Mouse (Mus musculus): ENCODE data around the gene Scaper. TPM values are rescaled to one million over a fixed set of nuclear protein-coding genes. Genes with fewer than 3 reads are reported as not detected.

The Scaper gene
- polyA plus RNA-seq, 1 experiment from 2014 or later = 5.2 TPM

GRCm38 (mm10) chr9:55581414-55581813 is 356.5 kb downstream of the Scaper start:
- Histone ChIP-seq H3K9me3 (ENCODE audit: control insufficient read depth) (no peaks in the 10 kb centered on the region), H3K27me3 (replicated peaks; ENCODE audit: control insufficient read depth, insufficient read depth, low read length) (no peaks in the 10 kb centered on the region), H3K4me3 (ENCODE audit: low read depth, low read length) (no peak overlapping the region), H3K4me2 (replicated peaks; ENCODE audit: low read depth) (no peak overlapping the region), H3K9ac (ENCODE audit: low read depth, low read length) (no peak overlapping the region), H3K36me3 (ENCODE audit: control insufficient read depth, insufficient read depth) (no peaks in the 10 kb centered on the region), H3K4me1 (replicated peaks; ENCODE audit: control insufficient read depth, insufficient read depth, low read length) (no peaks in the 10 kb centered on the region), H3K27ac (ENCODE audit: low read depth, low read length) (no peak overlapping the region)
- no peak for TF ChIP-seq CTCF (IDR thresholded peaks at IDR 0.05; ENCODE audit: low read depth)
- 53% methylated on average over 3 of the region's 3 CpGs for WGBS
- no peak for ATAC-seq

- no peak for TF ChIP-seq CTCF (IDR thresholded peaks at IDR 0.05; ENCODE audit: low read depth)
- Histone ChIP-seq H3K9ac (ENCODE audit: low read depth, low read length) (no peak overlapping the region), H3K9me3 (ENCODE audit: control insufficient read depth) (no peaks in the 10 kb centered on the region), H3K4me3 (ENCODE audit: low read depth, low read length) (no peak overlapping the region), H3K27me3 (replicated peaks; ENCODE audit: control insufficient read depth, insufficient read depth, low read length) (no peaks in the 10 kb centered on the region), H3K27ac (ENCODE audit: low read depth, low read length) (no peak overlapping the region), H3K36me3 (ENCODE audit: control insufficient read depth, insufficient read depth) (no peaks in the 10 kb centered on the region), H3K4me1 (replicated peaks; ENCODE audit: control insufficient read depth, insufficient read depth, low read length) (no peaks in the 10 kb centered on the region), H3K4me2 (replicated peaks; ENCODE audit: low read depth) (no peak overlapping the region)
- no peak for ATAC-seq
- WGBS = 93% methylated on average over 1 of the region's 1 CpGs
Observed at GRCm38 (mm10) chr9:55576571-55576970, 361.3 kb downstream of the Scaper start.

- H3K9me3 ChIP-seq (ENCODE audit: control insufficient read depth) = no peaks in the 10 kb centered on the region
- no peak overlapping the region for H3K4me2 ChIP-seq (replicated peaks; ENCODE audit: low read depth)
- H3K36me3 ChIP-seq (ENCODE audit: control insufficient read depth, insufficient read depth) = no peaks in the 10 kb centered on the region
- no peak overlapping the region for H3K27ac ChIP-seq (ENCODE audit: low read depth, low read length)
- no peak for ATAC-seq
- TF ChIP-seq CTCF (IDR thresholded peaks at IDR 0.05; ENCODE audit: low read depth) = no peak
- H3K4me1 ChIP-seq (replicated peaks; ENCODE audit: control insufficient read depth, insufficient read depth, low read length) = no peaks in the 10 kb centered on the region
- H3K27me3 ChIP-seq (replicated peaks; ENCODE audit: control insufficient read depth, insufficient read depth, low read length) = no peaks in the 10 kb centered on the region
- 68% methylated on average over 1 of the region's 1 CpGs for WGBS
- H3K9ac ChIP-seq (ENCODE audit: low read depth, low read length) = no peak overlapping the region
- no peak overlapping the region for H3K4me3 ChIP-seq (ENCODE audit: low read depth, low read length)
Observed at GRCm38 (mm10) chr9:55571071-55571470, 366.8 kb downstream of the Scaper start.

GRCm38 (mm10) chr9:55568466-55569159 is 369.3 kb downstream of the Scaper start:
- no peak for TF ChIP-seq CTCF (IDR thresholded peaks at IDR 0.05; ENCODE audit: low read depth)
- no peaks in the 10 kb centered on the region for H3K9me3 ChIP-seq (ENCODE audit: control insufficient read depth)
- H3K36me3 ChIP-seq (ENCODE audit: control insufficient read depth, insufficient read depth) = no peaks in the 10 kb centered on the region
- WGBS = 65% methylated on average over 5 of the region's 5 CpGs
- H3K27ac ChIP-seq (ENCODE audit: low read depth, low read length) = no peak overlapping the region
- H3K27me3 ChIP-seq (replicated peaks; ENCODE audit: control insufficient read depth, insufficient read depth, low read length) = no peaks in the 10 kb centered on the region
- no peak overlapping the region for H3K9ac ChIP-seq (ENCODE audit: low read depth, low read length)
- no peaks in the 10 kb centered on the region for H3K4me1 ChIP-seq (replicated peaks; ENCODE audit: control insufficient read depth, insufficient read depth, low read length)
- no peak overlapping the region for H3K4me3 ChIP-seq (ENCODE audit: low read depth, low read length)
- ATAC-seq = no peak
- H3K4me2 ChIP-seq (replicated peaks; ENCODE audit: low read depth) = no peak overlapping the region

- no peak overlapping the region for H3K9ac ChIP-seq (ENCODE audit: low read depth, low read length)
- ATAC-seq = no peak
- H3K4me3 ChIP-seq (ENCODE audit: low read depth, low read length) = no peak overlapping the region
- H3K27ac ChIP-seq (ENCODE audit: low read depth, low read length) = no peak overlapping the region
- H3K4me2 ChIP-seq (replicated peaks; ENCODE audit: low read depth) = no peak overlapping the region
- no peaks in the 10 kb centered on the region for H3K36me3 ChIP-seq (ENCODE audit: control insufficient read depth, insufficient read depth)
- TF ChIP-seq CTCF (IDR thresholded peaks at IDR 0.05; ENCODE audit: low read depth) = no peak
- H3K4me1 ChIP-seq (replicated peaks; ENCODE audit: control insufficient read depth, insufficient read depth, low read length) = no peaks in the 10 kb centered on the region
- no peaks in the 10 kb centered on the region for H3K27me3 ChIP-seq (replicated peaks; ENCODE audit: control insufficient read depth, insufficient read depth, low read length)
- WGBS = 100% methylated on average over 1 of the region's 1 CpGs
- no peaks in the 10 kb centered on the region for H3K9me3 ChIP-seq (ENCODE audit: control insufficient read depth)
Observed at GRCm38 (mm10) chr9:55560960-55561359, 377.0 kb downstream of the Scaper start.

GRCm38 (mm10) chr9:55554986-55555385 is 382.9 kb downstream of the Scaper start:
- Histone ChIP-seq H3K9ac (ENCODE audit: low read depth, low read length) (no peak overlapping the region), H3K27ac (ENCODE audit: low read depth, low read length) (no peak overlapping the region), H3K27me3 (replicated peaks; ENCODE audit: control insufficient read depth, insufficient read depth, low read length) (no peaks in the 10 kb centered on the region), H3K9me3 (ENCODE audit: control insufficient read depth) (no peaks in the 10 kb centered on the region), H3K4me2 (replicated peaks; ENCODE audit: low read depth) (no peak overlapping the region), H3K4me1 (replicated peaks; ENCODE audit: control insufficient read depth, insufficient read depth, low read length) (no peaks in the 10 kb centered on the region), H3K36me3 (ENCODE audit: control insufficient read depth, insufficient read depth) (no peaks in the 10 kb centered on the region), H3K4me3 (ENCODE audit: low read depth, low read length) (no peak overlapping the region)
- ATAC-seq = no peak
- WGBS = 40% methylated on average over 1 of the region's 1 CpGs
- TF ChIP-seq CTCF (IDR thresholded peaks at IDR 0.05; ENCODE audit: low read depth) = no peak

Measured in intestine, postnatal 0 days (tissue).